Mouse (Mus musculus) ES-Bruce4 (cell line): ENCODE results near the gene Mex3a.

ENCODE experiments used
- CTCF ChIP-seq: IDR thresholded peaks from one replicate; pipeline ENCODE4 v1.8.1; 2011; ENCODE audit warnings: low read depth, low read length
- EP300 ChIP-seq: IDR thresholded peaks from 2 replicates; pipeline ENCODE4 v1.6.1; 2011; ENCODE audit warnings: low read depth, low read length; ENCODE audit not compliant: insufficient read depth
- POLR2A ChIP-seq: IDR thresholded peaks from one replicate; pipeline ENCODE4 v1.8.1; 2011; ENCODE audit warnings: low read length; ENCODE audit not compliant: insufficient read depth

DNA sequence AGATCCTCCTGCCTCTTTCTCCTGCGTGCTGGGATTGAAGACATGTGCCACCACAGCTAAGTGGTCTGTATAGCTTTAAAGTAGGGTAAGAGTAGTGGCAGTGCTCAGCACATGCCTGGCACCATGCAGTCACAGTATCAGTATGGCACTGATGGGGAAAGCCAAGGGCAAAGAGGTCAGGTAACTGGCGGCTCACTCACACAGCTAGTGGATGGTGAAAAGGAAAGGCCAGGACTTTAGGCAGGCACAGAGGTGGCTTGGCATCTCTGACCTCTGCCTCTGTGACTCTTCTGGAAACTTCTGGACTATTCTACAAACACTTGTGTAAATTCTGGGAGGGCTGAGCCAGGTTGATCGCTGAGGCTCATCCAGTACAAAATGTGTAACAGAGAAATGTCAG, 33.9 kb downstream of the Mex3a start:
- TF ChIP-seq POLR2A (no peak), CTCF (no peak), EP300 (no peak)
